Mouse (Mus musculus): ENCODE measurements around the gene Ephb1. TPM values are rescaled to one million over a fixed set of nuclear protein-coding genes. Genes with fewer than 3 reads are reported as not detected.

Gene Ephb1
- polyA plus RNA-seq, 1 experiment from 2014 or later, result 2.3 TPM

GRCm38 (mm10) chr9:102045111-102045861, 309.2 kb downstream of the Ephb1 start:
- no peak overlapping the region for H3K9ac ChIP-seq (replicated peaks)
- no peak for ATAC-seq (ENCODE audit: insufficient number of reproducible peaks, insufficient read depth, low FRiP score, low TSS enrichment, low read depth)
- no peak overlapping the region for H3K27ac ChIP-seq
- no peak overlapping the region for H3K4me2 ChIP-seq
- no peak overlapping the region for H3K4me3 ChIP-seq (replicated peaks)
- H3K27me3 ChIP-seq, result no peaks in the 10 kb centered on the region
- 46% methylated on average over 8 of the region's 8 CpGs for WGBS
- no peaks in the 10 kb centered on the region for H3K9me3 ChIP-seq
- no peaks in the 10 kb centered on the region for H3K36me3 ChIP-seq
- H3K4me1 ChIP-seq (replicated peaks), result no peaks in the 10 kb centered on the region

- Histone ChIP-seq H3K36me3 (no peaks in the 10 kb centered on the region), H3K9me3 (no peaks in the 10 kb centered on the region), H3K4me3 (replicated peaks) (no peak overlapping the region), H3K9ac (replicated peaks) (no peak overlapping the region), H3K27ac (no peak overlapping the region), H3K27me3 (no peaks in the 10 kb centered on the region), H3K4me2 (no peak overlapping the region), H3K4me1 (replicated peaks) (no peaks in the 10 kb centered on the region)
- 82% methylated on average over 6 of the region's 6 CpGs for WGBS
- ATAC-seq (ENCODE audit: insufficient number of reproducible peaks, insufficient read depth, low FRiP score, low TSS enrichment, low read depth), result no peak
Observed at GRCm38 (mm10) chr9:102039011-102039733, 315.3 kb downstream of the Ephb1 start.

- no peak overlapping the region for H3K27ac ChIP-seq
Observed at GRCm38 (mm10) chr9:102036132-102036531, 318.4 kb downstream of the Ephb1 start.

GRCm38 (mm10) chr9:102033231-102033630, 321.3 kb downstream of the Ephb1 start:
- Histone ChIP-seq H3K9ac (replicated peaks) (no peak overlapping the region), H3K4me2 (no peak overlapping the region), H3K4me1 (replicated peaks) (no peaks in the 10 kb centered on the region), H3K4me3 (replicated peaks) (no peak overlapping the region), H3K27me3 (no peaks in the 10 kb centered on the region), H3K36me3 (no peaks in the 10 kb centered on the region), H3K27ac (no peak overlapping the region), H3K9me3 (no peaks in the 10 kb centered on the region)
- 80% methylated on average over 5 of the region's 5 CpGs for WGBS
- ATAC-seq (ENCODE audit: insufficient number of reproducible peaks, insufficient read depth, low FRiP score, low TSS enrichment, low read depth), result no peak

More at GRCm38 (mm10) chr9:102036132-102036531, 318.4 kb downstream of the Ephb1 start:
- Histone ChIP-seq H3K36me3 (no peaks in the 10 kb centered on the region), H3K4me3 (replicated peaks) (no peak overlapping the region), H3K27me3 (no peaks in the 10 kb centered on the region), H3K9ac (replicated peaks) (no peak overlapping the region), H3K4me2 (no peak overlapping the region), H3K4me1 (replicated peaks) (no peaks in the 10 kb centered on the region), H3K9me3 (no peaks in the 10 kb centered on the region)
- 71% methylated on average over 5 of the region's 5 CpGs for WGBS
- no peak for ATAC-seq (ENCODE audit: insufficient number of reproducible peaks, insufficient read depth, low FRiP score, low TSS enrichment, low read depth)

- H3K9ac ChIP-seq (replicated peaks), result no peak overlapping the region
- H3K4me2 ChIP-seq, result no peak overlapping the region
- ATAC-seq (ENCODE audit: insufficient number of reproducible peaks, insufficient read depth, low FRiP score, low TSS enrichment, low read depth), result no peak
- no peak overlapping the region for H3K27ac ChIP-seq
- WGBS, result 71% methylated on average over 8 of the region's 8 CpGs
- H3K9me3 ChIP-seq, result no peaks in the 10 kb centered on the region
- no peaks in the 10 kb centered on the region for H3K36me3 ChIP-seq
- H3K4me1 ChIP-seq (replicated peaks), result no peaks in the 10 kb centered on the region
- no peaks in the 10 kb centered on the region for H3K27me3 ChIP-seq
- no peak overlapping the region for H3K4me3 ChIP-seq (replicated peaks)
Observed at GRCm38 (mm10) chr9:102032376-102032775, 322.1 kb downstream of the Ephb1 start.

GRCm38 (mm10) chr9:102029661-102030060, 324.8 kb downstream of the Ephb1 start:
- H3K4me1 ChIP-seq (replicated peaks), result no peaks in the 10 kb centered on the region
- no peaks in the 10 kb centered on the region for H3K9me3 ChIP-seq
- H3K27me3 ChIP-seq, result no peaks in the 10 kb centered on the region
- H3K4me2 ChIP-seq, result no peak overlapping the region
- no peak overlapping the region for H3K27ac ChIP-seq
- WGBS, result 84% methylated on average over 7 of the region's 7 CpGs
- H3K4me3 ChIP-seq (replicated peaks), result no peak overlapping the region
- H3K9ac ChIP-seq (replicated peaks), result no peak overlapping the region
- no peak for ATAC-seq (ENCODE audit: insufficient number of reproducible peaks, insufficient read depth, low FRiP score, low TSS enrichment, low read depth)
- no peaks in the 10 kb centered on the region for H3K36me3 ChIP-seq

- Histone ChIP-seq H3K9me3 (no peaks in the 10 kb centered on the region), H3K9ac (replicated peaks) (no peak overlapping the region), H3K4me3 (replicated peaks) (no peak overlapping the region), H3K4me1 (replicated peaks) (no peaks in the 10 kb centered on the region), H3K36me3 (no peaks in the 10 kb centered on the region), H3K4me2 (no peak overlapping the region), H3K27me3 (no peaks in the 10 kb centered on the region), H3K27ac (no peak overlapping the region)
- no peak for ATAC-seq (ENCODE audit: insufficient number of reproducible peaks, insufficient read depth, low FRiP score, low TSS enrichment, low read depth)
- 74% methylated on average over 2 of the region's 2 CpGs for WGBS
Observed at GRCm38 (mm10) chr9:102026136-102026535, 328.4 kb downstream of the Ephb1 start.

GRCm38 (mm10) chr9:102025141-102025540, 329.4 kb downstream of the Ephb1 start:
- 85% methylated on average over 6 of the region's 6 CpGs for WGBS
- ATAC-seq (ENCODE audit: insufficient number of reproducible peaks, insufficient read depth, low FRiP score, low TSS enrichment, low read depth), result no peak
- Histone ChIP-seq H3K4me3 (replicated peaks) (no peak overlapping the region), H3K27me3 (no peaks in the 10 kb centered on the region), H3K4me2 (no peak overlapping the region), H3K9ac (replicated peaks) (no peak overlapping the region), H3K27ac (no peak overlapping the region), H3K9me3 (no peaks in the 10 kb centered on the region), H3K36me3 (no peaks in the 10 kb centered on the region), H3K4me1 (replicated peaks) (no peaks in the 10 kb centered on the region)

- H3K9ac ChIP-seq (replicated peaks), result no peak overlapping the region
Observed at GRCm38 (mm10) chr9:102015516-102015915, 339.0 kb downstream of the Ephb1 start.

GRCm38 (mm10) chr9:102007706-102008105, 346.8 kb downstream of the Ephb1 start:
- no peak for ATAC-seq (ENCODE audit: insufficient number of reproducible peaks, insufficient read depth, low FRiP score, low TSS enrichment, low read depth)
- Histone ChIP-seq H3K4me3 (replicated peaks) (no peak overlapping the region), H3K36me3 (no peaks in the 10 kb centered on the region), H3K27ac (no peak overlapping the region), H3K9me3 (no peaks in the 10 kb centered on the region), H3K9ac (replicated peaks) (no peak overlapping the region), H3K4me1 (replicated peaks) (peaks cover 4% of the 10 kb centered on the region; the same call in 1 of the 2 replicates), H3K27me3 (peaks cover 3% of the 10 kb centered on the region; the same call in 1 of the 2 replicates), H3K4me2 (no peak overlapping the region)
- 84% methylated on average over 10 of the region's 10 CpGs for whole genome bisulfite sequencing

More at GRCm38 (mm10) chr9:102015516-102015915, 339.0 kb downstream of the Ephb1 start:
- no peak overlapping the region for H3K4me3 ChIP-seq (replicated peaks)
- ATAC-seq (ENCODE audit: insufficient number of reproducible peaks, insufficient read depth, low FRiP score, low TSS enrichment, low read depth), result no peak
- H3K4me2 ChIP-seq, result no peak overlapping the region
- H3K27ac ChIP-seq, result no peak overlapping the region
- no peaks in the 10 kb centered on the region for H3K4me1 ChIP-seq (replicated peaks)
- H3K27me3 ChIP-seq, result no peaks in the 10 kb centered on the region
- no peaks in the 10 kb centered on the region for H3K36me3 ChIP-seq
- 0 out of 2 replicates have a peak, but pooled peaks cover 3% of the 10 kb centered on the region for H3K9me3 ChIP-seq

GRCm38 (mm10) chr9:102006539-102006938, 348.0 kb downstream of the Ephb1 start:
- no peak overlapping the region for H3K9ac ChIP-seq (replicated peaks)
- H3K4me3 ChIP-seq (replicated peaks), result no peak overlapping the region
- H3K36me3 ChIP-seq, result no peaks in the 10 kb centered on the region
- no peak for ATAC-seq (ENCODE audit: insufficient number of reproducible peaks, insufficient read depth, low FRiP score, low TSS enrichment, low read depth)
- 65% methylated on average over 2 of the region's 2 CpGs for WGBS
- no peak overlapping the region for H3K27ac ChIP-seq
- H3K27me3 ChIP-seq, result peaks cover 6% of the 10 kb centered on the region
- H3K4me2 ChIP-seq, result no peak overlapping the region
- no peaks in the 10 kb centered on the region for H3K9me3 ChIP-seq
- H3K4me1 ChIP-seq (replicated peaks), result peaks cover 4% of the 10 kb centered on the region; the same call in 1 of the 2 replicates

Measured in limb, embryonic 12.5 days (tissue).